Mouse (Mus musculus) ZHBTc4 (cell line): ENCODE data around the gene Arhgef15.

ENCODE experiments used
- DNase-seq: peaks from one replicate; pipeline ENCODE4 v3.0.0-alpha.2; 2011; ENCODE audit warnings: low read depth, low spot score

Arhgef15 gene

GRCm38 (mm10) chr11:68924749-68925148 lies 32.5 kb downstream of the Arhgef15 start:
- no peak for DNase-seq

GRCm38 (mm10) chr11:68923191-68923590 lies 34.1 kb downstream of the Arhgef15 start:
- DNase-seq: no peak

DNA sequence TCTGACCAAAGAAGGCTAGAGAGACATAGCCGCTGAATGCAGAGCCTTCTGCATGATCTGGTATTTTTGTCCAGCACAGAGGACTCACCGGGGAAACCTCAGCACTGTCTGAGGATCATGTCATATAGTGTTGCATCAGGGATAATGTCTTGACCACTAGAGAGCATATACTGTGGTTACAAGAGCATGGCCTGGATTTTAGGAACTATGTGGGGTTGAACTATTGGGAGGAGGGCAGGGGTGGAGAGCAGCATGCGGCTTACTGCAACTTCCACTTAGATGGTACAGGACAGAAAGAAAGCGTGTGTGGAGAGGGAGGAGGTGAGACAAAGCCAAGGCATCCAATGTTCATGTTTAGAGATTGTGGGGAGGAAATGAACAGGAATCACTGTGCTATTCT lies 42.7 kb downstream of the Arhgef15 start:
- DNase-seq: no peak

DNA sequence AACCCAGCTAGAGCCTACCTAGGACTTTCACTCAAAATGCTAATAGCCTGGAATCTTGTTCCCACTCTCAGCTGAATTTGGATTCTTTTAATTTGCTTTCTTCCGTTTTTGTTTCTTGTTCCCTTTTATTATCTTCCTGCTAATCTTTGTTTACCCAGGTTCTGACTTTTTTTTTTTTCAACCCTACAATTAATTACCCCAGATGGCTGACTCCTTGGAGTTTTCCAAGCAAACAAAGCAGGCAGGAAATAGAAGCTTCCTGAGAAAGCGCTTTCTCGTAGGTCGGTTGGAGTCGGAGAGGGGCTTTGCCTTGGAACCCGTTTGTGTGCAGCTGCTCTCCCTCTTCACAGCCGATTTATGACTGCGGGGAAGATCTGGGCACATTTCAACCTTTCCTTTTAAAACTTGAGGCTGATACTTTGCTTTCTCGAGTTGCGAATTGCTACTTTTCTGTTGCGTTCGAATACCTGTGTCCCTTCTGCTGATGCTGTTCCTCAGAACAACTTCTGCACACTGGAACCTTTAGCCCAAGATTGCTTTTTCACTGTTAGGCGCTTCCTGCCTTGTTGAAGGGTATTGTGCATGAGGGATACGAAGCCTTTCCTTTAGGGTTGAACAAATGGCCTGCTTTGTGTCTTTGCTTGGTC lies 45.6 kb downstream of the Arhgef15 start:
- DNase-seq: no peak

DNA sequence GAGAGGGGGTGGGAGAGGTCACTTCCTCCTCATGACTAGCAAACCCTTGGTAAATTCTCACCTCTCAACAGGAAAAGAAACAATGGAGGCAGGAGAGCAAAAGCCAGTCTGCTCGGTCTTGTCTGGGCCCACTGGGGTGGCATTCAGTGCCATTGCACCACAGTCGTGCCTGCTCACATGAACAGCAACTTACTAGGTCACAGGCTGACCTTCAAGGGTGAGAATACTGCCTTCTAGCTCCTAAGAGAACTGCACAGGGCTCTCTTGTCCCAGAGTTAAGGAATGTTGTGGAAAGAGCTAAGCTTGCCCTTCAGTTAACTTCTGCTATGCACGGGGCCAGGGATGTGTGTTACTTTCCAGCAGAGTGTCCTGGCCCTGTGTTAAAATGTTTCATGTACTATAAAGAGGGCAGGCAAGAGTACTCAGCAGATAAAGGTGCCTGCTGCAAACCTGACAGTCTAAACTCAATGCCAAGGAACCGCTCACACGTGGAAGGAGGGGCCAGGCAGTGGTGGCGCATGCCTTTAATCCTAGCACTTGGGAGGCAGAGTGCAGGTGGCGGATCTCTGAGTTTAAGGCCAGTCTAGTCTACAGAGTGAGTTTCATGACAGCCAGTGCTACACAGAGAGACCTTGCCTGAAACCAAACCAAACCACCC lies 48.3 kb downstream of the Arhgef15 start:
- peak; percentile 26 for DNase-seq

DNA sequence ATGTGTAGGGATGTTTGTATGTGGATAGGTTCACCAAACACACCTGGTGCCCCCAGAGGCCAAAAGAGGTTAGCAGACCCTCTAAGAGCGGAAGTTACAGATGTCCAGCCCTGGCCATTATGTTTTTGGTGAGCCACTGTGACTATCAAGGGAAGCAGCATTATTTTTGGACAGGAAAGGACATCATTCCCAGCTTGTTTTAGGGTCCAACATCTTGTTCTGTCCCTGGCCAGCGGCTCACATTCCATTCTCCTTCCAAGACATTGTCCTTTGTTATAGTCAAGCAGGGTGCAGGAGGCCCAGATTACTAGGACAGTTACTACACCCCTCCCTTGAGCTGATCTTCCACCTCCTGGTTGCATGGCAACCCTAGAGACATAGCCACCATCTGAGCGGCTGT lies 50.0 kb downstream of the Arhgef15 start:
- DNase-seq: peak; percentile 42

GRCm38 (mm10) chr11:68906461-68906790 lies 50.9 kb downstream of the Arhgef15 start:
- peak; percentile 55 for DNase-seq

- peak; percentile 46 for DNase-seq
Measured at GRCm38 (mm10) chr11:68905665-68906460, 51.4 kb downstream of the Arhgef15 start.

DNA sequence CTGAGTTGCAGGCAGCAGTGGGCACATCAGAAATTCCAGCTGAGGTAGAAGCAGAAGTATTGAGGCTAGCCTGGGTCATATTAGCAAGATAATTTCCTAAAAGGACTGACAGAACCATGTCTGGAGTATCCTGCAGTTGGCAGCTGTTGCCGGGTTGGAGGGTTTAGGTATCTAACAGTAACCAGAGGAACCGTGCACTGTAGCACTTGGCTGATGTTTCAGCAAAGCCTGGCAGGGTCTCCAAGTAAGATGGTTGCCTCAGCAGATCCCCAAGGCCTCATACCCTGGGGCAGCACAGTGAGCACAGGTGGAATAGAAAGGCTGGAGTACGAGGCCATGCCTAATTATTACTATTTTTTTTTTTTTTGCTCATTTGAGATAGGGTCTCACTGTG lies 52.1 kb downstream of the Arhgef15 start:
- peak; percentile 28 for DNase-seq

- DNase-seq: peak; percentile 90
Measured at GRCm38 (mm10) chr11:68904375-68905137, 52.7 kb downstream of the Arhgef15 start.

- DNase-seq: peak; percentile 43
Measured at GRCm38 (mm10) chr11:68903775-68904174, 53.5 kb downstream of the Arhgef15 start.

DNA sequence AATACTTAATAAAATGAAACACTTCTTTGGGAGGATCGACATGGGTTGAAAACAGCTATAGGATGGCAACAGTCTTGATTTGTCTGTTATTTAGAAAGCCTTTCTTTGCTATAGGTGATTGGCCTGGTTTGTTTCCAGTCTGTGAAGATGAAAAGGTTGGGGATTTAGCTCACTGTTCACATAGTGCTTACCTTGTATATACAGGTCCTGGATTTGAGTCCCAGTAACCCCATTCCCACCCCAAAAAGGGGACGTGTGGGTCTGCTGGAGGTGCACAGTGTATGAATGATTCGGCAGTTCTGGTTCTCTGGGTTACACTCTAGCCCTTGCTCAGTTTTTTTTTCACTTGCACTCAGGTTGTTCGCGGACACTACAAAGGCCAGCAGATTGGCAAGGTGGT lies 54.5 kb downstream of the Arhgef15 start:
- no peak for DNase-seq

GRCm38 (mm10) chr11:68902367-68902766 lies 54.9 kb downstream of the Arhgef15 start:
- no peak for DNase-seq

DNA sequence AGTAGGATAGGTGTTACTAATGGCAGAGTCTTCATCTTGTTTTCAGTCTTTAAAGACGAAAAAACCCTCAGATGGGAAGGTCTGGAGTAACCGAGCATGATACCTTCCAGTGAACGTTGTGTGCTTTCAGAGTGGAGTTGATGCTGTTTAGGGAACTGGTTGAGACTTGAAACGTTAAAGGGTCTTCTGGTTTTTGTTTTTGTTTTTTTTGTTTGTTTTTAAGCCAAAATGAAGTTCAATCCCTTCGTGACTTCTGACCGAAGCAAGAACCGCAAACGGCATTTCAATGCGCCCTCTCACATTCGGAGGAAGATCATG lies 55.3 kb downstream of the Arhgef15 start:
- DNase-seq: no peak

DNA sequence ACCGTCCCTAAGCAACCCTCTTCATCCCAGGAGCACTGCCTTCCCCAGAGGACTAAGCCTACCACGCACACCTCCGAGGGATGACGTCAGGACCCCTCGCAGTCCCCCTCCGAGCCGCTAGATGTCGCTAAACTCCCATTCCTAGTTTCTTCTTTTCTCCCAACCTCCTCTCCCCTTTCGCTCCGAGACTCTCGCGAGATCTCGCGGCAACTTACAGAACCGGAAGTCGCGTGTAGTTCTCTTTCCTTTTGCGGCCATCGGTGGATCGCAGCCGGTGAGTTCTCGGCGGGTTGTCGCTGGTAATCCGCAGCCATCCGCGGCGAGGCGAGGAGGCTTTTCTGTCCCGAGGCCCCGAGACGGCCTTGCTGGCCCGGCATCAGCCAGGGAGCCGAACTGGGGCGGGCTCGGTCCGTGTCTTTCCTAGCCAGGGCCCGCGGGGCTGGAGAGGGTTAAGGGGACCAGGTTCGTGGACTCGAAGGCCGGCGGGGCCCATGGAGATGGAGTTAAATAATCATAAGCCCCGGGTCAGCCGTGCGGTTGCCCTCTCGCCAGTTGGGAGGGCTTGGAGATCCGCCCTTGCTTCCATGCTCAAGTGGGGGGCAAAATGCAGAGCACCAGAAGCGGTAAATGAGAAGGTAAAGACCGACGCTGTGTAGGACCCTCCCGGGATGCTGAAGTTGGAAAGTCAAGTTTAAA lies 55.8 kb downstream of the Arhgef15 start, which contains the start of gene Rpl26:
TSS of gene Rpl26 (plus strand) at position 233 of the 696 bp plus-strand sequence.
- peak; percentile 99 for DNase-seq

DNA sequence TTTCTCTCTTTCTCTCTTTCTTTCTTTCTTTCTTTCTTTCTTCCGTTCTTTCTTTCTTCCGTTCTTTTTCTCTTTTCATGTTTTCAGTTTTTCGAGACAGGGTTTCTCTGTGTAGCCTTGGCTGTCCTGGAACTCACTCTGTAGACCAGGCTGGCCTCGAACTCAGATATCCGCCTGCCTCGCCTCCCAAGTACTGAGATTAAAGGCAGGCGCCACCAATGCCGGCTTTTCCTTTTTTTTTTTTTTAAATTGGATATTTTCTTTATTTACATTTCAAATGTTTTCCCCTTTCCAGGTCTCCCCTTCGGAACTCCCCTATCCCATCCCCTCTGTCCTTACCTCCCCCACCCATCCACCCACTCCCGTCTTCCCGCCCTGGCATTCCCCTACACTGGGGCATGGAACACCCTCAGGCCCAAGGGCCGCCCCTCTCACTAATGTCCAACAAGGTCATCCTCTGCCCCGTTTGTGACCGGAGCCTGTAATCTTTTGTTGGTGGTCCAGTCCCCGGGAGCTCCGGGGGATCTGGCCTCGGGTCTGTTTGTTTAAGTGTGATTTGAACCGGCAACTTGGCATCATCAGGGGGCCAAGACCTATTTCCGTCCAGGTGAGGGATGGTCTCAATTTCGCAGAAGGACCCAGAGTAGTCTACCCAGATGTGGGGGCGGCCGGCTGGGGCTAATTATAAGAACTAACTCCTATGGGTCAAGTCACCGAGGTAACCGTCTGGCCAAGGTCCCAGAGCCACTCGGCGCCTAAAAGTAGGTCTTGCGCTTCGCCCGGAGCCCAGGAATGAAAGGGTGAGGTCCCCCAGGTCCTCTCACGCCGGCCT lies 56.5 kb downstream of the Arhgef15 start:
- DNase-seq: no peak

DNA sequence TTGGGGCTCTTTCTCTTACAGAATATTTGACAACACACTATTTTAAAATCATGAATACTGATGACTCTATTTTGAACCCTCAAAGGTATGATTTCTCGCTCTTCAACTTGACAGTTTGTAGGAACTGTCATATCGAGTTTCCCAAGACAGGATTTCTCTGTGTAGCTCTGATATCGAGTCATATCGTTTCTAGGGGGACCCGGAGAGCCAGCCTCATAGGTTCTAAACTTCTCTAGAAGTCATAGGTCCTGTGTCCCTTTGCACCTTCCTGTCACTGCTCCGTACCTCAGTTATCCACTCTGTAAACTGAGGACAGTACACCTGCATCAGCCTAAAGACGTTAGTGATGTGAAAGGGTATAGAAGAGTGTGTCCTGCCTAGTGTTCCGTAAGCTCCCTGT lies 57.5 kb downstream of the Arhgef15 start:
- DNase-seq: no peak

GRCm38 (mm10) chr11:68898790-68899189 lies 58.5 kb downstream of the Arhgef15 start:
- no peak for DNase-seq

- DNase-seq: no peak
Measured at GRCm38 (mm10) chr11:68897838-68898237, 59.4 kb downstream of the Arhgef15 start.

DNA sequence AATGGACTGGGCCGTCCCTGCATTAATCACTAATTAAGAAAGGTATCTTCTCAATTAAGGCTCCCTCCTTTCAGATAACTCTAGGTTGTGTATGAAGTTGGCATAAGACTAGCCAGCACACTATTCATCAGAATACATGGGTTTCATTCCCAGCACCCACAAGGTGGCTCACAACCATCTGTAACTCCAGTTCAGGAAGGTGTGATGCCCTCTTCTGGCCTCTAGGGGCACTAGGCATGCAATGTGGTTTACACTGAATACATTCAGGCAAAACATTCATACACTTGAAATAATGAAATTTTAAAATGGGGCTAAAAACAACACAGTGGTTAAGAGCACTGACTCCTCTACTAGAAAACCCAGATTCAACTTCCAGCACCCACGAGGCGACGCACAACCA lies 60.2 kb downstream of the Arhgef15 start:
- peak; percentile 75 for DNase-seq

- DNase-seq: no peak
Measured at GRCm38 (mm10) chr11:68896247-68896646, 61.0 kb downstream of the Arhgef15 start.
